Mouse (Mus musculus): ENCODE results near the gene Orai2. TPM values are rescaled to one million over a fixed set of nuclear protein-coding genes. Genes with fewer than 3 reads are reported as not detected.
A peak's percentile ranks its signal among the peaks of the same experiment; 100 is the strongest.

Orai2 gene
- polyA plus RNA-seq, 1 experiment from 2014 or later: 2.7 TPM

DNA sequence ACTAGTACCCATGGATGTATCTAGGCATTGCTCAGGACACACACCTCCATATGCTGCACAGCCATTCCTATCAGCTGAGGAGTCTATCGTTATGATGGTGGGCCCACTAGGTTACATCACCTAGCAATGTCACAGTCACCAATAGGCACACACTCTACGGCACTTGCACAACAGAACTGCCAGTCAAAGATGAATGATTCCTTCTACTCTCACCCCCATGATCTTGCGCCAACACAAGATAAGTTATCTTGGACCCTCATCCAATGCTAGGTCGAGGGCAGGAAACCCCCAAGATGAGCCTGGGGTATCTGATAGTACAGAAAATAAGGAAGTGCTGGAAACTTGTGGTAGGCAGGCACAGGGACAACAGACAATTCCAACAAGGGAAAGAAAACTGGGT is 12.3 kb upstream of the Orai2 start:
- Histone ChIP-seq H3K36me3 (ENCODE audit: control insufficient read depth, insufficient read depth, low read length) (peaks cover 30% of the 10 kb centered on the region), H3K9me3 (replicated peaks; ENCODE audit: control insufficient read depth, low read length) (no peaks in the 10 kb centered on the region), H3K27me3 (ENCODE audit: control insufficient read depth, insufficient read depth, low read length) (no peaks in the 10 kb centered on the region), H3K4me2 (no peak overlapping the region), H3K9ac (ENCODE audit: low read depth, low read length) (no peak overlapping the region), H3K27ac (ENCODE audit: low read depth, low read length) (no peak overlapping the region), H3K4me3 (ENCODE audit: low read depth, low read length) (no peak overlapping the region), H3K4me1 (ENCODE audit: control insufficient read depth, insufficient read depth, low read length) (no peaks in the 10 kb centered on the region)
- ATAC-seq (replicated peaks; ENCODE audit: insufficient number of reproducible peaks, low FRiP score, low TSS enrichment): no peak
- 75% methylated on average over 4 of the region's 4 CpGs for WGBS (ENCODE audit: insufficient replicate concordance)

DNA sequence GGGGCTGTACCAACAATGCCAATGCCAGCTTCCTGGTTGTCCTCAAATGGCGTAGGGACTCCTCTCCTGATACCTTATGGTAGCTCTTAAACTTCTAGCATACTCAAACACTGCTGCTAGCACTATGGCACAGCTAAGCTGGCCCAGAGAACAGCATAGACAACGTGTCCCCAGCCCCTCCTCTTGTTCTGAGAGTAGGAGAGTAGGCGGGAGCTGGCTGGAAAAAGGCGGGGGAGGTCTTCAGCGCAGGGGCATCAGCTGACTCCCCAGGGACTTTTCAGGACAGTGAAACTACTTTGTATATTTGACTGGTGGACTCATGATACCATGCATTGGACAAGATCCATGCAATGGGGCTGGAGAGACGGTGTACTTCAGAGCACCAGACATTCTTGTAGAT is 11.5 kb upstream of the Orai2 start:
- Histone ChIP-seq H3K9me3 (replicated peaks; ENCODE audit: control insufficient read depth, low read length) (no peaks in the 10 kb centered on the region), H3K27ac (ENCODE audit: low read depth, low read length) (no peak overlapping the region), H3K27me3 (ENCODE audit: control insufficient read depth, insufficient read depth, low read length) (no peaks in the 10 kb centered on the region), H3K36me3 (ENCODE audit: control insufficient read depth, insufficient read depth, low read length) (peaks cover 30% of the 10 kb centered on the region), H3K4me3 (ENCODE audit: low read depth, low read length) (no peak overlapping the region), H3K4me1 (ENCODE audit: control insufficient read depth, insufficient read depth, low read length) (no peaks in the 10 kb centered on the region), H3K4me2 (no peak overlapping the region), H3K9ac (ENCODE audit: low read depth, low read length) (no peak overlapping the region)
- no peak for ATAC-seq (replicated peaks; ENCODE audit: insufficient number of reproducible peaks, low FRiP score, low TSS enrichment)
- WGBS (ENCODE audit: insufficient replicate concordance): 86% methylated on average over 6 of the region's 6 CpGs

DNA sequence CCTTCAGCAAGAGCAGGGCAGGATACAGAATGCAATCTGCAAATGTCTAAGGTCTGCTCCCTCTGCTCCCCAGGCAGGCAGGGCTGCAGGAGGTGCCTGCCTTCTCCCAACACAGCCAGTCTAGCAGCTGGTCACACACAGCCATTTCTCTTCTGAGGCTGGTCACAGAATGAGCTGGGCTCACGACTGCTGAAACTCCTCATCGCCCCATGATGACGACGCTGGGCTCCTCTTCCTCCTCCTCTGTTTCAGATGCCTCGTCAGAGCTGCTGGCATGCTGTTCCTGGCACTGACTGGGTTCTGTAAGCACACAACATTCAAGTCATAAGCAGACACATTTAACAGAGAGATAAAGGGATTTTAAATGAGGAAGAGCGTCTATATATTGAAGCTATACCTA is 10.7 kb upstream of the Orai2 start:
- H3K4me2 ChIP-seq: no peak overlapping the region
- no peak overlapping the region for H3K4me3 ChIP-seq (ENCODE audit: low read depth, low read length)
- no peaks in the 10 kb centered on the region for H3K9me3 ChIP-seq (replicated peaks; ENCODE audit: control insufficient read depth, low read length)
- WGBS (ENCODE audit: insufficient replicate concordance): 84% methylated on average over 6 of the region's 6 CpGs
- no peaks in the 10 kb centered on the region for H3K27me3 ChIP-seq (ENCODE audit: control insufficient read depth, insufficient read depth, low read length)
- H3K36me3 ChIP-seq (ENCODE audit: control insufficient read depth, insufficient read depth, low read length): peaks cover 30% of the 10 kb centered on the region
- H3K4me1 ChIP-seq (ENCODE audit: control insufficient read depth, insufficient read depth, low read length): no peaks in the 10 kb centered on the region
- no peak overlapping the region for H3K9ac ChIP-seq (ENCODE audit: low read depth, low read length)
- H3K27ac ChIP-seq (ENCODE audit: low read depth, low read length): no peak overlapping the region
- no peak for ATAC-seq (replicated peaks; ENCODE audit: insufficient number of reproducible peaks, low FRiP score, low TSS enrichment)

DNA sequence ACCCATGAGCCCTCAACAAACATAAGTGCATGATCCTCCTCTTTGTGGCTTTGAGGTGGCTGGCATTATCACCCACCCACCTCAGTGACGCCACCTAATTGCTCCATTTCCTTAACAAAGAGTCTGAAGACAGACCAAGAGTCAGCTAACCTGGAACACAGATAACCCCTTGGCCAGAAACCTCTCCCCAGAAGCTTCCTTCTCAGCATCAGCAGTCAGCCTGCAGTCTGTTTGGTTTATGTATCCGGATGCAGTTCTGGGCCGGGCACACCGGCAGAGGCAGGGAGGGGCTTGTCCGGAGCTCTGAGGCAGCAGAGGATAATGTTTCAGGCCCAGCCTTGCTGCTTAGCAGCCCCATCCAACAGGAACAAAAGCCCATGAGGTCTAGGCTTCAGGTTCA is 9.1 kb upstream of the Orai2 start:
- no peak overlapping the region for H3K9ac ChIP-seq (ENCODE audit: low read depth, low read length)
- no peaks in the 10 kb centered on the region for H3K4me1 ChIP-seq (ENCODE audit: control insufficient read depth, insufficient read depth, low read length)
- H3K27ac ChIP-seq (ENCODE audit: low read depth, low read length): no peak overlapping the region
- H3K4me3 ChIP-seq (ENCODE audit: low read depth, low read length): no peak overlapping the region
- no peak overlapping the region for H3K4me2 ChIP-seq
- peaks cover 28% of the 10 kb centered on the region for H3K36me3 ChIP-seq (ENCODE audit: control insufficient read depth, insufficient read depth, low read length)
- no peaks in the 10 kb centered on the region for H3K9me3 ChIP-seq (replicated peaks; ENCODE audit: control insufficient read depth, low read length)
- H3K27me3 ChIP-seq (ENCODE audit: control insufficient read depth, insufficient read depth, low read length): no peaks in the 10 kb centered on the region
- 86% methylated on average over 5 of the region's 5 CpGs for WGBS (ENCODE audit: insufficient replicate concordance)
- no peak for ATAC-seq (replicated peaks; ENCODE audit: insufficient number of reproducible peaks, low FRiP score, low TSS enrichment)

DNA sequence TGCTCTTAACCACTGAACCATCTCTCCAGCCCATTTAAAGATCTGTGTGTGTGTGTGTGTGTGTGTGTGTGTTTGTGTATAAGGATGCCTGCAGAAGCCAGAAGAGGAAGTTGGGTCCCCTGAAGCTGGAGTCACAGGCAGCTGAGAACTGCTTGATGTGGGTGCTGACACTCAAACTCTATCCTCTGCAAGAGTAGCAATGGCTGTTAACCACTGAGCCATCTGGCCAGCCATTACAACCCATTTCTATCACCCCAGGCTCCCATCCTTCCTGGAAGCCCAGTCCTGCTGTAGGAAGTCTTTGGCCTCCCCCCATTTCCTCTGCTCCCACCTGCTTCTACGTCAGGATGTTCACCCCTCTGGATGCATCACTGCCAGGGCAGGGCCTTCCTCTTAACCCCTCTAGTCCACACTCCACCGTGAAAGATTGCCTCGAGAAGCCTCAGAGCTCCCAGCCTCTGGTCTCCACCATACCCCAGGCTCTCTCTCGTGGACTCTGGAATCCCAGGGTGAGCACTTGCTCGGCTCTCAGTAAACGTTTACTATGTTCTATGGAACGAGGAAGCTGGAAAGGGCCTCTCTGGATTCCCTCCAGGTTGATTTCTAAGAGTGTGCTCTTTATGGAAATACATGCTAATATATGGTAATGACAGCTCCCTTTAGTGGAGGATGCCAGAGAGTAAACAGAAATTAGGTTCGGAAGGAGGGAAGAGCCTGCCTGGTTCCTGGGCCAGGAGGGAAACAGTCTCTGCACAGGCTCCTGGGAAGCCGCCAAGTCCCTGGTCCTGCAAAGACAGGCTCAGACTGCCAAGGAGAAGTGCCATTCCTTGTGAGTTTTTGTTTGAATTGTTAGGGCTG is 3.3 kb upstream of the Orai2 start:
- Histone ChIP-seq H3K4me2 (no peak overlapping the region), H3K9ac (ENCODE audit: low read depth, low read length) (no peak overlapping the region), H3K36me3 (ENCODE audit: control insufficient read depth, insufficient read depth, low read length) (0 out of 2 replicates have a peak, but pooled peaks cover 3% of the 10 kb centered on the region), H3K4me3 (ENCODE audit: low read depth, low read length) (no peak overlapping the region), H3K27ac (ENCODE audit: low read depth, low read length) (no peak overlapping the region), H3K4me1 (ENCODE audit: control insufficient read depth, insufficient read depth, low read length) (peaks cover 9% of the 10 kb centered on the region), H3K9me3 (replicated peaks; ENCODE audit: control insufficient read depth, low read length) (no peaks in the 10 kb centered on the region), H3K27me3 (ENCODE audit: control insufficient read depth, insufficient read depth, low read length) (no peaks in the 10 kb centered on the region; the same call in 1 of the 2 replicates)
- 48% methylated on average over 9 of the region's 9 CpGs for WGBS (ENCODE audit: insufficient replicate concordance)
- ATAC-seq (replicated peaks; ENCODE audit: insufficient number of reproducible peaks, low FRiP score, low TSS enrichment): no peak

DNA sequence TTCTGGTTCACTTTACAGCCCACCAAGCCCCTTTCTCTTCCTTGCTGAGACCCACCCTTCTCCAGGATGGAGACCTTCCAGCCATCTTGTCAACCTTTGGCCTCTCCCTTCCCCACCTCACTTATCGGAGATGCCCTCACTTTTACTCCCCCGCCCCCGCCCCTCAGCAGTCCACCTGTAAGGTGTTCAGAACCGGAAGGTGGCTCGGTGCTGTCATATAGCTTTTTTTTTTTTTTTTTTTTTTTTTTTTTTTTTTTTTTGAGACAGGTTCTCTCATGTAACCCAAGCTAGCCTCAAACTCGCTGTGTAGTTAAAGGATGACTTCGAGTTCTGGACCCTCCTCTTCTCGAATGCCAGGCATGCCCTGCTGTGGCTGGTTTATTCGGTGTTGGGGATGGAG is 2.4 kb upstream of the Orai2 start:
- Histone ChIP-seq H3K9ac (ENCODE audit: low read depth, low read length) (no peak overlapping the region), H3K4me3 (ENCODE audit: low read depth, low read length) (no peak overlapping the region), H3K36me3 (ENCODE audit: control insufficient read depth, insufficient read depth, low read length) (0 out of 2 replicates have a peak, but pooled peaks cover 3% of the 10 kb centered on the region), H3K4me1 (ENCODE audit: control insufficient read depth, insufficient read depth, low read length) (peaks cover 9% of the 10 kb centered on the region), H3K27ac (ENCODE audit: low read depth, low read length) (no peak overlapping the region), H3K27me3 (ENCODE audit: control insufficient read depth, insufficient read depth, low read length) (no peaks in the 10 kb centered on the region; the same call in 1 of the 2 replicates), H3K4me2 (no peak overlapping the region), H3K9me3 (replicated peaks; ENCODE audit: control insufficient read depth, low read length) (no peaks in the 10 kb centered on the region)
- WGBS (ENCODE audit: insufficient replicate concordance): 67% methylated on average over 9 of the region's 9 CpGs
- no peak for ATAC-seq (replicated peaks; ENCODE audit: insufficient number of reproducible peaks, low FRiP score, low TSS enrichment)

DNA sequence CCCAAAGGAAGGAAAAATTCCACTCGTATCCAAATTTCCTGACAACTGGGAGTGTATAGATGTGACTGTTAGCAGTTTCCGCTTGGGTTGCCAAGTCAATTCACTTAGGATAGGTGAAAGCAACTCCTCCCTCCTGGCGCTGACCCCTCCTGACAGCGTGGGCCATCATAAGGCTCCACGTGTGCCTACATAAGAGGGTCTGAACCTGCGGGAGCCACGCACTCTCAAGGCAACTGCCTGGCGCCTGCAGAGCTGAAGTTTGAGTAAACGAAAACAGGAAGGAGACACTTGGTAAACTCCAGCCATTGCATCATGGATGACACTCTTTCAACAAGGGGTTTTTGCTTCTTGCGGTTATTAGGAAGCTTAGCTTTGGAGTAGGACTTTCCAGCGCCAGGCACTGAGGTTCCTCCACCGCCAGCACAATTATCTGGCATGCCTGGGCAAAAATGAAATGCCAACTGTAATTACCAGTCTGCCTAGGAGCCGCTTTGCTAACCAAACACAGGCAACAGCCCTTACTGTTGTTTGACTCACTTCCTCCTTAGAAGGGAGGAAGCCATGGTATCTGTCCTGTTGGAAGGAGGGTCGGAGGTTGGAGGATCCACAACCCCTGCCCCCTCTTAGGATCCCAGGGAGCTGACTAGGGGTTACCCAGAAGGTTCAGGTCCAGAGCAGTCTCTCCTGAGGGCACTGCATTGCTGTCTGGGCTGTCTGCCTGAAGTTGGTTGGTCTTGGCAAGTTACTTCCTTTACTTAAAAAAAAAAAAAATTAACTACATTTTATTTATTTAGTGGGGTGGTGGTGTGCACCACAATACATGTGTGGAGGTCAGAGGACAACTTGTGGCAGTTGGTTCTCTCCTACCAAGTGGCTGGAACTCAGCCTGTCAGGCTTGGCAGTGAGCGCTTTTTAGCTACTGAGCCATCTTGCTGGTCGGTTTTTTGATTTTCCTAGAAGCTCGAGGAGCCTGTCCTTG is 1.1 kb upstream of the Orai2 start:
- 35% methylated on average over 17 of the region's 17 CpGs for WGBS (ENCODE audit: insufficient replicate concordance)
- H3K27ac ChIP-seq (ENCODE audit: low read depth, low read length): no peak overlapping the region

More for the DNA sequence above, 1.1 kb upstream of the Orai2 start:
- H3K27me3 ChIP-seq (ENCODE audit: control insufficient read depth, insufficient read depth, low read length): no peaks in the 10 kb centered on the region; the same call in 1 of the 2 replicates
- peak overlapping the region; percentile 96 for H3K4me2 ChIP-seq
- H3K4me1 ChIP-seq (ENCODE audit: control insufficient read depth, insufficient read depth, low read length): peaks cover 9% of the 10 kb centered on the region
- no peaks in the 10 kb centered on the region for H3K9me3 ChIP-seq (replicated peaks; ENCODE audit: control insufficient read depth, low read length)
- H3K9ac ChIP-seq (ENCODE audit: low read depth, low read length): no peak overlapping the region
- ATAC-seq (replicated peaks; ENCODE audit: insufficient number of reproducible peaks, low FRiP score, low TSS enrichment): no peak
- peak overlapping the region; percentile 52 for H3K4me3 ChIP-seq (ENCODE audit: low read depth, low read length)
- 0 out of 2 replicates have a peak, but pooled peaks cover 3% of the 10 kb centered on the region for H3K36me3 ChIP-seq (ENCODE audit: control insufficient read depth, insufficient read depth, low read length)

All from heart, embryonic 11.5 days (tissue).